Mouse (Mus musculus) stomach, embryonic 16.5 days (tissue): ENCODE data around the gene Nccrp1. TPM values are rescaled to one million over a fixed set of nuclear protein-coding genes. Genes with fewer than 3 reads are reported as not detected.
A peak's percentile ranks its signal among the peaks of the same experiment; 100 is the strongest.

Experiments used
- ATAC-seq: fragments of 200-750 bp; cut with Nextera tagmentation; 2 replicates; pipeline ENCODE4 v1.8.0; 2017; ENCODE audit warnings: moderate number of reproducible peaks, moderate TSS enrichment; ENCODE audit not compliant: insufficient read depth, low FRiP score
- H3K27ac ChIP-seq: fragments of 300-500 bp; sonication (generic); 2 replicates; pipeline ENCODE4 v1.5.1; 2014; ENCODE audit warnings: low read length
- H3K27me3 ChIP-seq: fragments of 300-500 bp; sonication (generic); 2 replicates; pipeline ENCODE4 v1.6.1; 2014; ENCODE audit warnings: low read length, control low read depth, mixed read lengths; ENCODE audit not compliant: control insufficient read depth, insufficient read depth
- H3K36me3 ChIP-seq: fragments of 300-500 bp; sonication (generic); 2 replicates; pipeline ENCODE4 v1.6.1; 2014; ENCODE audit warnings: low read length; ENCODE audit not compliant: control insufficient read depth, insufficient read depth
- H3K4me1 ChIP-seq: fragments of 300-500 bp; sonication (generic); 2 replicates; pipeline ENCODE4 v1.6.1; 2014; ENCODE audit warnings: low read length, control low read depth, mixed read lengths; ENCODE audit not compliant: control insufficient read depth, insufficient read depth
- H3K4me2 ChIP-seq: fragments of 300-500 bp; sonication (generic); 2 replicates; pipeline ENCODE4 v1.6.1; 2014; ENCODE audit warnings: low read depth, low read length, mixed read lengths
- H3K4me3 ChIP-seq: fragments of 300-500 bp; sonication (generic); replicated peaks from 2 replicates; pipeline ENCODE4 v1.5.1; 2014; ENCODE audit warnings: mild to moderate bottlenecking, low read length
- H3K9ac ChIP-seq: fragments of 300-500 bp; sonication (generic); 2 replicates; pipeline ENCODE4 v1.6.1; 2014; ENCODE audit warnings: low read length
- H3K9me3 ChIP-seq: fragments of 300-500 bp; sonication (generic); replicated peaks from 2 replicates; pipeline ENCODE4 v1.6.1; 2016; ENCODE audit warnings: low read length, control low read depth; ENCODE audit not compliant: control insufficient read depth
- WGBS: fragments of 180-500 bp; shearing (Covaris S2); extraction: QIAGEN DNeasy Blood & Tissue Kit; methylation state at CpG from one replicate; pipeline ENCODE4 v1.1.7; 2014; 5-methylcytosine and 5-hydroxymethylcytosine counted together
- polyA plus RNA-seq: library from polyadenylated mRNA; unstranded; fragments of >200 nt; fragmentation: Nextera tagmentation; extraction: Ambion mirVana; gene quantifications from 2 replicates; pipeline ENCODE4 v1.2.1, GENCODE M21; 2015

Gene Nccrp1
- polyA plus RNA-seq, 1 experiment from 2014 or later: 19.7 TPM

DNA sequence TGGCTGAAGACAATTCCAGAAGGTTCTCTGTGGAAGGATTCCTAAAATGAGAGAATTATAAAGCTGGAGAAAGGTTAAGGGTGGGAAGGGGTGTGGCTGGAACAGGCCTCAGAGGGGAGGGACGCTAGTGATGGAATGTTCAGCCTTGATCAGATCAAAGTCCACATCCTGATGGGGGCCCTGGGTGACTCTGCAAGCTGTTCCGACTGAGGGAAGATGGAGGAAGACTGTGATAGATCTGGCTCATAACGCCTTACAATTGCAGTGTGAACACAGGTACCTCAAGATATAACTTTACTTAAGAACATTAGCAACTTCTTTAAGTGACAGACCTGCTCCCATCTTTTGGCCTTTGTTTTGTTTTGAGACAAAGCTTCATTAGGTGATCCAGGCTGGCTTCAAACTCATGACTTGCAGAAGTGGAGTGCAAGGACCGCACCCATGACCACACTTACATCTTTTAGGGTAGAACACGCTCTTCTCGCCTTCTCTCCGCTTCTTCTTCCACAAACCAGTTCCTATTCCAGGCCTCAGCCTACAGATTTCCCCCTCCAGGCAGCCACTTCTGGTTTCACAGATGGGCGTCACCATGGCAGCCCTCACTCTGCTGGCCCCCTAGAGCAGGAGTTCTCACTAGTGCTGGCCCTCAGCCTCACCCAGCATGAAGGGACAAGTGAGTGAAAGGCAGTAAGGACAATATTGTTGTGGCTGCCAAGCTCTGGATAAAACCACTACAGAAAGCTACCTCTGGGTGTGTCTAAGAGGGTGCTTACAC, 36.7 kb upstream of the Nccrp1 start:
- Histone ChIP-seq H3K36me3 (no peaks in the 10 kb centered on the region), H3K9me3 (no peaks in the 10 kb centered on the region), H3K4me2 (peak overlapping the region; percentile 3; the same call in 1 of the 2 replicates), H3K4me1 (peaks cover 70% of the 10 kb centered on the region), H3K27me3 (no peaks in the 10 kb centered on the region), H3K9ac (0 out of 2 replicates have a peak overlapping the region, but pooled peaks have one; percentile 20), H3K4me3 (no peak overlapping the region), H3K27ac (peak overlapping the region; percentile 87)
- ATAC-seq: peak; percentile 63; the same call in 1 of the 2 replicates
- WGBS: 58% methylated on average over 8 of the region's 8 CpGs

- Histone ChIP-seq H3K4me1 (peaks cover 74% of the 10 kb centered on the region), H3K4me2 (no peak overlapping the region)
- WGBS: 60% methylated on average over 11 of the region's 11 CpGs
These were observed 35.8 kb upstream of the Nccrp1 start for GRCm38 (mm10) chr7:28582841-28583240.

GRCm38 (mm10) chr7:28581721-28582120, 34.7 kb upstream of the Nccrp1 start:
- H3K4me2 ChIP-seq: no peak overlapping the region
- 67% methylated on average over 4 of the region's 4 CpGs for WGBS
- 0 out of 2 replicates have a peak, but pooled peaks have one; percentile 11 for ATAC-seq

More at GRCm38 (mm10) chr7:28582841-28583240, 35.8 kb upstream of the Nccrp1 start:
- H3K9ac ChIP-seq: no peak overlapping the region; the same call in 1 of the 2 replicates
- H3K27ac ChIP-seq: peak overlapping the region; percentile 78
- no peak for ATAC-seq
- H3K27me3 ChIP-seq: no peaks in the 10 kb centered on the region
- H3K36me3 ChIP-seq: no peaks in the 10 kb centered on the region
- H3K9me3 ChIP-seq: no peaks in the 10 kb centered on the region
- H3K4me3 ChIP-seq: no peak overlapping the region

DNA sequence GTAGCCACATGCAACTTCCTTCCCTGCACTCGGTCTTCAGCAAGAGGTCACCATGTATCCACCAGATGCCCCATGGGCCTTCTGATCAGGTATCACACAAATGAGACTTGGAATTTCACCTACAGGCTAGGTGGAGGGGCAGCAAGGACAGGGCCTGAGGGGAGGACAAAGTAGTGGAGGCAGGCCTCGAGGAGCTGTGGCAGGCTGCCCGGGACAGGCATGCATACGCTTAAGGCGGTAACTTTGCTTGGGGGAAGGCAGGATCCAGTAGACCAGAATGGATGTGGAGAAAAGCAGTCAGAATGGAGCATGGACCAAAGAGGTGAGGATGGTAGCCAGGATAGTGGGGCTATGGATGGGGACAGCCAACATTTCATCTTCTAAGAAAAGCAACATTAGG, 32.8 kb upstream of the Nccrp1 start:
- 0 out of 2 replicates have a peak overlapping the region, but pooled peaks have one; percentile 23 for H3K9ac ChIP-seq
- no peaks in the 10 kb centered on the region for H3K36me3 ChIP-seq
- H3K9me3 ChIP-seq: no peaks in the 10 kb centered on the region
- H3K4me2 ChIP-seq: no peak overlapping the region
- WGBS: 65% methylated on average over 5 of the region's 5 CpGs
- H3K27me3 ChIP-seq: no peaks in the 10 kb centered on the region
- no peak for ATAC-seq
- peaks cover 70% of the 10 kb centered on the region for H3K4me1 ChIP-seq
- H3K27ac ChIP-seq: peak overlapping the region; percentile 43; the same call in 1 of the 2 replicates
- no peak overlapping the region for H3K4me3 ChIP-seq

More at GRCm38 (mm10) chr7:28581721-28582120, 34.7 kb upstream of the Nccrp1 start:
- Histone ChIP-seq H3K4me3 (no peak overlapping the region), H3K27me3 (no peaks in the 10 kb centered on the region), H3K36me3 (no peaks in the 10 kb centered on the region), H3K27ac (peak overlapping the region; percentile 78), H3K9me3 (no peaks in the 10 kb centered on the region), H3K4me1 (peaks cover 74% of the 10 kb centered on the region), H3K9ac (no peak overlapping the region)

GRCm38 (mm10) chr7:28578543-28579053, 31.5 kb upstream of the Nccrp1 start:
- no peak for ATAC-seq
- no peaks in the 10 kb centered on the region for H3K36me3 ChIP-seq
- WGBS: 63% methylated on average over 5 of the region's 5 CpGs
- H3K4me2 ChIP-seq: no peak overlapping the region
- H3K9ac ChIP-seq: no peak overlapping the region
- H3K27ac ChIP-seq: peak overlapping the region; percentile 97
- H3K4me3 ChIP-seq: no peak overlapping the region
- H3K4me1 ChIP-seq: peaks cover 65% of the 10 kb centered on the region
- H3K9me3 ChIP-seq: no peaks in the 10 kb centered on the region
- no peaks in the 10 kb centered on the region for H3K27me3 ChIP-seq

GRCm38 (mm10) chr7:28577826-28578542, 30.9 kb upstream of the Nccrp1 start:
- Histone ChIP-seq H3K9me3 (no peaks in the 10 kb centered on the region), H3K9ac (peak overlapping the region; percentile 52; the same call in 1 of the 2 replicates), H3K27me3 (no peaks in the 10 kb centered on the region), H3K27ac (peak overlapping the region; percentile 97), H3K36me3 (no peaks in the 10 kb centered on the region), H3K4me2 (peak overlapping the region; percentile 14), H3K4me1 (peaks cover 67% of the 10 kb centered on the region), H3K4me3 (no peak overlapping the region)
- WGBS: 62% methylated on average over 9 of the region's 9 CpGs
- peak; percentile 83 for ATAC-seq

GRCm38 (mm10) chr7:28576271-28576914, 29.3 kb upstream of the Nccrp1 start:
- H3K4me1 ChIP-seq: peaks cover 66% of the 10 kb centered on the region
- peak overlapping the region; percentile 14; the same call in 1 of the 2 replicates for H3K4me2 ChIP-seq
- H3K36me3 ChIP-seq: no peaks in the 10 kb centered on the region
- peak overlapping the region; percentile 52 for H3K9ac ChIP-seq
- peak overlapping the region; percentile 97 for H3K27ac ChIP-seq
- H3K9me3 ChIP-seq: no peaks in the 10 kb centered on the region
- no peaks in the 10 kb centered on the region for H3K27me3 ChIP-seq
- peak; percentile 79 for ATAC-seq
- no peak overlapping the region for H3K4me3 ChIP-seq
- WGBS: 41% methylated on average over 5 of the region's 5 CpGs

GRCm38 (mm10) chr7:28575597-28575996, 28.5 kb upstream of the Nccrp1 start:
- 80% methylated on average over 11 of the region's 11 CpGs for WGBS
- H3K36me3 ChIP-seq: no peaks in the 10 kb centered on the region
- no peaks in the 10 kb centered on the region for H3K27me3 ChIP-seq
- H3K4me1 ChIP-seq: peaks cover 74% of the 10 kb centered on the region
- H3K27ac ChIP-seq: peak overlapping the region; percentile 97
- 0 out of 2 replicates have a peak overlapping the region, but pooled peaks have one; percentile 9 for H3K4me2 ChIP-seq
- H3K4me3 ChIP-seq: no peak overlapping the region
- no peak overlapping the region for H3K9ac ChIP-seq
- H3K9me3 ChIP-seq: no peaks in the 10 kb centered on the region
- no peak for ATAC-seq
